Mouse (Mus musculus) limb, embryonic 11.5 days (tissue): ENCODE results near the gene Cks2. TPM values are rescaled to one million over a fixed set of nuclear protein-coding genes. Genes with fewer than 3 reads are reported as not detected.

Experiments
- ATAC-seq: fragments of 200-750 bp; cut with Nextera tagmentation; 2 replicates; pipeline ENCODE4 v1.8.0; 2017; ENCODE audit warnings: low read depth; ENCODE audit not compliant: insufficient number of reproducible peaks, low FRiP score, low TSS enrichment
- DNase-seq: peaks from one replicate; pipeline ENCODE4 v3.0.0-alpha.2; 2015; ENCODE audit warnings: low spot score
- H3K27ac ChIP-seq: fragments of 300-500 bp; sonication (generic); replicated peaks from 2 replicates; pipeline ENCODE4 v1.5.1; 2014; ENCODE audit warnings: low read depth, mild to moderate bottlenecking, low read length
- H3K27me3 ChIP-seq: fragments of 300-500 bp; sonication (generic); 2 replicates; pipeline ENCODE4 v1.6.1; 2014; ENCODE audit warnings: mild to moderate bottlenecking, low read length, mixed read lengths; ENCODE audit not compliant: control insufficient read depth, insufficient read depth
- H3K36me3 ChIP-seq: fragments of 300-500 bp; sonication (generic); 2 replicates; pipeline ENCODE4 v1.6.1; 2014; ENCODE audit warnings: mild to moderate bottlenecking, low read length, moderate library complexity, mixed read lengths; ENCODE audit not compliant: control insufficient read depth, insufficient read depth
- H3K4me1 ChIP-seq: fragments of 300-500 bp; sonication (generic); 2 replicates; pipeline ENCODE4 v1.6.1; 2014; ENCODE audit warnings: low read length, mixed read lengths; ENCODE audit not compliant: control insufficient read depth, insufficient read depth
- H3K4me2 ChIP-seq: fragments of 300-500 bp; sonication (generic); 2 replicates; pipeline ENCODE4 v1.6.1; 2014; ENCODE audit warnings: low read depth, mild to moderate bottlenecking, moderate library complexity; ENCODE audit not compliant: severe bottlenecking
- H3K4me3 ChIP-seq: fragments of 300-500 bp; sonication (generic); 2 replicates; pipeline ENCODE4 v1.5.1; 2014; ENCODE audit warnings: low read depth, low read length
- H3K9ac ChIP-seq: fragments of 300-500 bp; sonication (generic); 2 replicates; pipeline ENCODE4 v1.6.1; 2014; ENCODE audit warnings: mild to moderate bottlenecking, low read length
- H3K9me3 ChIP-seq: fragments of 300-500 bp; sonication (generic); 2 replicates; pipeline ENCODE4 v1.6.1; 2016; ENCODE audit warnings: low read length; ENCODE audit not compliant: control insufficient read depth
- WGBS: fragments of 180-500 bp; shearing (Covaris S2); extraction: QIAGEN DNeasy Blood & Tissue Kit; methylation state at CpG from one replicate; pipeline ENCODE4 v1.1.7; 2014; 5-methylcytosine and 5-hydroxymethylcytosine counted together
- polyA plus RNA-seq: library from polyadenylated mRNA; unstranded; fragments of >200 nt; fragmentation: Nextera tagmentation; extraction: Ambion mirVana; gene quantifications from 2 replicates; pipeline ENCODE4 v1.2.1, GENCODE M21; 2014

The Cks2 gene
- polyA plus RNA-seq, 1 experiment from 2014 or later = 467 TPM

DNA sequence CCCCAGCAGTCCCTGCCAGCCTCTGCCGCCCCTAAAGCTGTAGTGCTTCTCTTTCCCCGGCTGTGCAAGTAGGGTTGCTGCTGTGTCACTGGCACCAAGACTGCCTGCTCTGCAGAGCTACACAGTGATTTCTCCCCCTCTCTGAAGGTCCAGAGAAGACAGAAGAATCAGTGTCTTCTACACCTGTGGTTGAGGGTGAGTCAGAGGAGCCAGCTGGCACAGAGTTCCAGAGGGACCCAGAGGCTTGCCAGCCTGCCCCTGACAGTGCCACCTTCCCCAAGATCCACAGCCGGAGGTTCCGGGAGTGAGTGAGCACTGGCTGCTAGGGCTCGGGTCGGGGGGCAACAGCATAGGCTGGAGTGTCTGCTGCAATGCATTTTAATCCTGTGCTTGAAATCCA is 33.7 kb downstream of the Cks2 start:
- peaks cover 46% of the 10 kb centered on the region for H3K36me3 ChIP-seq
- no peaks in the 10 kb centered on the region for H3K27me3 ChIP-seq
- DNase-seq = no peak
- no peaks in the 10 kb centered on the region for H3K9me3 ChIP-seq
- ATAC-seq = no peak
- no peak overlapping the region for H3K9ac ChIP-seq
- H3K4me3 ChIP-seq = no peak overlapping the region
- no peak overlapping the region for H3K27ac ChIP-seq
- no peak overlapping the region for H3K4me2 ChIP-seq
- no peaks in the 10 kb centered on the region for H3K4me1 ChIP-seq
- 90% methylated on average over 6 of the region's 6 CpGs for WGBS

DNA sequence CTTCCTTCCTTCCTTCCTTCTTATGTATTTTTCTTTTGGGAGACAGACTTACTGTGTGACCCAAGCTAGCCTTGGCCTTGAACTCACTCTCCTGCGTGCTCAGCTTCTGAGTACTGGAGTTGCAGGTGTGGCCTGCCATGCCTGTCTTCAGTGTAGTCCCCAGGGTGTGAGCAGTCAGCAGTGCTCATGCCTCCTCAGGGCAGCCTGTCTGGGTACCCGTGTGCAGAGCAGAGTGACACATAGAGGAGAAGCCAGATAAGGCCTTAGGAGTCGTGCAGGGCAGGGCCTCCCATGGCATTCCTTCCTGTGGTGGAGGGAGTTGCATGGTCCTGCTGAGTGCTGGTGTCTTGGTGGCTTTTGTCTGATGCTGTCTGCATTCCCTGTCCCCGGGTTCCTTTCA is 34.3 kb downstream of the Cks2 start:
- Histone ChIP-seq H3K36me3 (peaks cover 42% of the 10 kb centered on the region), H3K9me3 (no peaks in the 10 kb centered on the region), H3K4me3 (no peak overlapping the region)

DNA sequence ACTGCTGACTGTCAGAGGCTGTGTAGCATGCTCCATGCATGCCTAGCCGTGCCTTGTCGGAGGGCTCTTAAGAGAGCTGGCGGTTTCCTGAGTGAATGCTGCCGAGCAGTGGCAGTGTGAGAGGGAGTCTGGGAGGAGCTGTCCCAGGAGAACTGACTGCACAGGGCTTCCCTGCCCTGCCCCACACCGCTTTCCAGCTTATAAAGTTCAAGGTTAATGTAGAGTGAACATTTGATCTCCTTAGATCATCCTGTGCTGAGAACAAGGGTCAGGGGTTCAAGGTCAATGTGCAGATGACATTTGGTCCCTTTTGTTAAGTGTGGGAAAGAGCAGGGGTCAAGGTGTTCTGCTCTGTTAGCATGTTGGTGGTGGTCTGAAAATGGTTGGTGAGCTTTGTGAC is 36.0 kb downstream of the Cks2 start:
- DNase-seq = no peak
- H3K4me3 ChIP-seq = no peak overlapping the region
- no peak for ATAC-seq
- no peaks in the 10 kb centered on the region for H3K4me1 ChIP-seq
- 88% methylated on average over 5 of the region's 5 CpGs for WGBS
- no peaks in the 10 kb centered on the region for H3K9me3 ChIP-seq
- H3K27me3 ChIP-seq = no peaks in the 10 kb centered on the region
- no peak overlapping the region for H3K9ac ChIP-seq
- no peak overlapping the region for H3K4me2 ChIP-seq
- peaks cover 37% of the 10 kb centered on the region for H3K36me3 ChIP-seq
- no peak overlapping the region for H3K27ac ChIP-seq

More for the DNA sequence above, 34.3 kb downstream of the Cks2 start:
- Histone ChIP-seq H3K27me3 (no peaks in the 10 kb centered on the region), H3K27ac (no peak overlapping the region), H3K4me1 (no peaks in the 10 kb centered on the region), H3K4me2 (no peak overlapping the region), H3K9ac (no peak overlapping the region)
- 78% methylated on average over 4 of the region's 4 CpGs for WGBS
- no peak for ATAC-seq
- no peak for DNase-seq

DNA sequence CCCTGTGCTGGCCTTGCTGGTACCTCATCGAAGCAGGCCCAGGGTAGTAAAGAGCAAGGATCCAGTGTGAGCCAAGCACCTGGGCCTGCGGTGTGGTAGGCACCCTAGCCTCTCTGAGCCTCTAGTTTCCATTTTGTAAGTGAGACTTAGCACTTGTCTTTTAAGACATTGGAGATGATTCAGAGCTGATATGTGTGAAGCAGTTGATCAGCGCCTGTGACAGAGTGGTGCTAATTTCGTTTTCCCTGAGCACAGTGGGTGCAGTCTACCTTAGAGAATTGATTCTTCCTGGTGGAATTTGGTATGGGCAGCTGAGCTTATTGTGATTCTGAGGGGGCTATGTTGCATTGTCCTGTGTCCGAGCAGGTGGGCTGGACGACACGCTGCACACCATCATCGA is 36.6 kb downstream of the Cks2 start:
- no peak for DNase-seq
- 98% methylated on average over 8 of the region's 8 CpGs for WGBS
- ATAC-seq = no peak

DNA sequence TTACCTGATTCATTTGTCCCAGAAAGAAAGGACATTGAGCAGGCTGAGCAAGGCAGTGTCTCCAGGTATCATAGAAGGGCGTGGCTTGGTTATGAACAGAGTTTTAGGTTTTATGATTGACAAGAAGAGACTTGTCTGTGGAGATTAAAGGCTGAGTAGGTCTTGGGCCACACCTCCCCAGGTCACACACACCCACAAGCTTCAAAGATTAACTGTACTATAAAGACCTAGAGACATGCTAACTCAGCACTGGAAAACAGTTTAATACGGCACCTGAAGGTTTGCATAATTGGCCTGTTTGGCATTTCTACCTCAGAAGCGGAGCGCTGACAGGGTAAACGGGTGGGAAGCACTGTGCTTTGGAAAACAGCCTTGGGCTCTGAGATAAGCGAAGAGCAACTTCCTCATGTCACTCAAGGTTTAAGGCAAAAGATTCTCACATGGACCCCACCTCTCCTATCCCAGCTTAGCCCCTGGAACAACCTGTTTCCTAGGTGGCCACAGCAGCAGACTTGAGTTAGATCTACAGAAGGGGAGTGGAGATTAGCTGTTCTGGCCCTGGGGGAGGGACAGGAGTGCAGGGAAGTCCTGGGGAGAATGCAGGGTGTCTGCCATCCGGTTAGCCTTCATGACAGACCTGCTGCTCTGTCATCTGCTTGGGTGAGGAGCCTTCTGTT is 40.4 kb downstream of the Cks2 start:
- no peak overlapping the region for H3K4me3 ChIP-seq
- ATAC-seq = no peak
- no peak overlapping the region for H3K27ac ChIP-seq
- H3K9ac ChIP-seq = no peak overlapping the region
- DNase-seq = no peak
- H3K9me3 ChIP-seq = no peaks in the 10 kb centered on the region
- H3K27me3 ChIP-seq = no peaks in the 10 kb centered on the region
- H3K4me1 ChIP-seq = no peaks in the 10 kb centered on the region
- peaks cover 29% of the 10 kb centered on the region for H3K36me3 ChIP-seq
- WGBS = 87% methylated on average over 7 of the region's 7 CpGs
- no peak overlapping the region for H3K4me2 ChIP-seq

More for the DNA sequence above, 36.6 kb downstream of the Cks2 start:
- Histone ChIP-seq H3K27ac (no peak overlapping the region), H3K4me1 (no peaks in the 10 kb centered on the region), H3K36me3 (peaks cover 34% of the 10 kb centered on the region), H3K9ac (no peak overlapping the region), H3K4me3 (no peak overlapping the region), H3K9me3 (no peaks in the 10 kb centered on the region), H3K4me2 (no peak overlapping the region), H3K27me3 (no peaks in the 10 kb centered on the region)

DNA sequence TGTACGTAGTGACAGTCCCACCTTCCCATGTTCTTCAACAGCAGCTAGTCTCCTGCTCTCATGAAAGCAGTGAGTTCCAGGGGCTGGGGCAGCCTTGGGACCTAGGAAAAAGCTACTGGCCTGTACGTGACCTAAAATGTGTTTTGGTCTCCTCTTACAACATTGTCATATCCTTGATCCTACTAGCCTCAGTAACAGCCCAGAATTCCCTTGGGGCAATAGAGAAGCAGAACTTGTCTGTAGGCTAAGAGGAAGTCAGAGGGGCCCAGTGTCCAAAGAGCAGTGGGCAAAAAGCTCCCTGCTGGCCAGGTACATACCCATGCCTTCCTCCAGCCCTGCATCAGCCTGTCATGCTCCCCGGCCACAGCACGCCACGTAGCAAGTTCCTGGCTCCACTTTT is 41.9 kb downstream of the Cks2 start:
- no peak for DNase-seq
- peaks cover 20% of the 10 kb centered on the region for H3K36me3 ChIP-seq
- no peaks in the 10 kb centered on the region for H3K27me3 ChIP-seq
- H3K4me1 ChIP-seq = no peaks in the 10 kb centered on the region
- H3K4me2 ChIP-seq = no peak overlapping the region
- H3K9ac ChIP-seq = no peak overlapping the region
- H3K9me3 ChIP-seq = no peaks in the 10 kb centered on the region
- no peak for ATAC-seq
- WGBS = 93% methylated on average over 5 of the region's 5 CpGs
- no peak overlapping the region for H3K4me3 ChIP-seq
- no peak overlapping the region for H3K27ac ChIP-seq

DNA sequence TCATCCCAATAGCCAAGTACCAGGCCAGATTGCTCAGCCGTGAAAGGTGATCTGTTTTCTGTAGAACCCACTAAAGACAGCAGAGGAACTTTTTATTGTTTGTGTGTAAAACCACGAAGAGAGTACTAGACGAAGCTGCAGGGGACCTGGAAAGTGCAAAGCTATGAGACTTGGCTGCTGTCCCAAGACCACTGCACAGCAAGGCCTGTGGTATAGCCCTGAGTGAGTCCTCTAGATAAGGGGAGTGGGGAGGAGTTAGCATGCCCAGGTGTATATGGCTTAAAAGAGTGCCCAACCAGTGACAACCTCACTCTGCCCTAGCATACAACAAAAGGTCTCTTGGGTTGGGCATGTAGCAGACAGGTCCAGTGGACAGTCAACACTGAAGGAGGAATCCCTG is 43.7 kb downstream of the Cks2 start:
- no peak overlapping the region for H3K9ac ChIP-seq
- H3K4me3 ChIP-seq = no peak overlapping the region
- H3K27ac ChIP-seq = no peak overlapping the region
- H3K4me1 ChIP-seq = no peaks in the 10 kb centered on the region
- H3K36me3 ChIP-seq = peaks cover 10% of the 10 kb centered on the region
- no peak overlapping the region for H3K4me2 ChIP-seq
- ATAC-seq (no peak), DNase-seq (no peak)
- H3K27me3 ChIP-seq = no peaks in the 10 kb centered on the region
- no peaks in the 10 kb centered on the region for H3K9me3 ChIP-seq
- WGBS = 69% methylated on average over 3 of the region's 3 CpGs

DNA sequence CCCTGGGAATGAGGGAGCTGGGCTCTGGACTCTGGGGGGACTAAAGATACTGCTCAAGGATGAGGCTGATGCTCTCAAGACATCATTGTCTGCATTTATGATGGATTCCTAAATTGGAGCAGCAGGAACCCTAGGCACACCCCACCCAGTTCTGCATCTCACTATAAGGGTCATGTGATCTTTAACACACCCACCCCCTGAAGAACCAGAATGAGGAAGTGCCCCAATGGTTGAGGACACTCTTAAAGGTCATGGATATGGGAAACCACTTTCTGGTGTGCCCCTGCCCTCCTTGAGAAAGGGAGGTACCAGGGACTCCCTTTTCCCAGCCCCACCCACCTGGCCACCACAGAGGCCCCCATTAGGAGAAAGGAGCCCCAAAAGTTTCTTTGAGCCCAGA is 51.4 kb downstream of the Cks2 start:
- Histone ChIP-seq H3K27me3 (no peaks in the 10 kb centered on the region), H3K9ac (no peak overlapping the region), H3K4me3 (no peak overlapping the region), H3K4me1 (no peaks in the 10 kb centered on the region), H3K27ac (no peak overlapping the region), H3K9me3 (no peaks in the 10 kb centered on the region), H3K4me2 (no peak overlapping the region), H3K36me3 (no peaks in the 10 kb centered on the region)
- ATAC-seq = no peak
- no peak for DNase-seq

DNA sequence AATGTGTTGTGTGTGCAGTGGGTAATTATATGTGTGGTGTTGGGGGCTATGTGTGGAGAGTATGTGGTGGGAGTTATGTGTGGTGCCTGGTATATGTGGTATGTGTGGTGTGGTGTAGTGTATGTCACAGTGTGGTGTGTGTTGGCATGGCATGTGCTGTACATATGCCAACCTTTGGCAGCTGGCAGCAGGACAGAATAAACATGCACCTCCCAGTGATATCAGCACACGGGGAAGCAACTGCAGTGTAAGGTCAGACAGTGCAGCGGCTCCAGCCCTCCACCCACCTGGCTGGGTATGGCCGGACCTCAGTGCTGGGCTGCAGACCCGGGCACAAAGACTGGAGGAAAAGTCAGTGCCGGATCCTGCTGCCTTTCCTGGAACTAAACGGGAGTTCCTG is 52.4 kb downstream of the Cks2 start:
- Histone ChIP-seq H3K27ac (no peak overlapping the region), H3K9me3 (no peaks in the 10 kb centered on the region), H3K9ac (no peak overlapping the region), H3K27me3 (no peaks in the 10 kb centered on the region), H3K4me3 (no peak overlapping the region), H3K4me1 (no peaks in the 10 kb centered on the region), H3K36me3 (no peaks in the 10 kb centered on the region), H3K4me2 (no peak overlapping the region)
- 87% methylated on average over 6 of the region's 6 CpGs for WGBS
- DNase-seq = no peak
- ATAC-seq = no peak
